Mouse (Mus musculus): ENCODE results near the gene Mapk9. TPM values are rescaled to one million over a fixed set of nuclear protein-coding genes. Genes with fewer than 3 reads are reported as not detected.

The Mapk9 gene
- polyA plus RNA-seq, 1 experiment from 2014 or later, result 41.7 TPM

DNA sequence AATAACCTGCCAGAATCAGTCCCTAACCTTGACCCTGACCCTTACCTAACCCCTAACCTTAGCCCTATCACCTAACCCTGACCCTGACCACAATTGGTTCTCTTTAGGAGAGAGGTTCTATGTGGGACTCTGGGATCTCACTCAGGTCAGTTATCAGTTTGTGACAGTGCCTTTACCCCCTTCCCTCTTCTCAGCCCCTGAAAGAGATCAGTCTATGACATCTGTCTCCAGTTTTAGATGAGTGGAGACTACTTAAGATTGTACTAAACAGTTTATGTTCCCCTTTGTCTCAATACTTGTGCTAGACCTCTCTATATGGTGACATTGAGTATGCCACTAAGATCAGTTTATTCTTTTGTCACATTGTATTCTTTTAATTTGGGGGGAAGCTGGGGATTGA, 17.4 kb downstream of the Mapk9 start:
- H3K36me3 ChIP-seq (ENCODE audit: control insufficient read depth, insufficient read depth, low read length), result peaks cover 19% of the 10 kb centered on the region
- H3K9ac ChIP-seq (ENCODE audit: low read depth, low read length), result no peak overlapping the region
- no peaks in the 10 kb centered on the region for H3K4me1 ChIP-seq (ENCODE audit: control insufficient read depth, insufficient read depth, low read length)
- H3K4me2 ChIP-seq (ENCODE audit: low read depth, low read length), result no peak overlapping the region
- no peaks in the 10 kb centered on the region for H3K27me3 ChIP-seq (replicated peaks; ENCODE audit: control insufficient read depth, insufficient read depth, low read length)
- ATAC-seq (ENCODE audit: low read depth) (no peak), DNase-seq (ENCODE audit: low spot score) (no peak)
- H3K4me3 ChIP-seq (ENCODE audit: low read depth, low read length), result no peak overlapping the region
- H3K27ac ChIP-seq (replicated peaks; ENCODE audit: low read depth, low read length), result no peak overlapping the region
- H3K9me3 ChIP-seq (ENCODE audit: control insufficient read depth, low read length), result no peaks in the 10 kb centered on the region

DNA sequence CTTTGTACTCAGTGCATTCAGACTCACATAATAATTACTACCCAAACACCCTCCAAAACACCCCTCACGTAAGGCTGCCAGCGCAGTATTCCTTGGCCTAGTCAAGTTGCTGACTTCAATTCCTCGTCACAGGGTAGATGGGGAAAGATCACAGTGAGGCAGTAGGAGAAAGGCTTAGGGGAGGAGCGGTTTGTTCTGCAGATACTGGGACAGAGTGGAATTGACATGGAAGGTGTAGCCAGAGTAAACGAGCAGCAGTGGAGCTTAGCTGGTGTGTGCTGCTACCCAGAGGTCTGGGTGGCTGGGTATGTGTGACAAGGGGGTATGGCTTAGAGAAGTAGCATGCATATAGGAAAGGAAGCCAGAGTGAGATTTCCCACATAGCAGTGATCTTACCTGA, 20.8 kb downstream of the Mapk9 start:
- Histone ChIP-seq H3K4me2 (ENCODE audit: low read depth, low read length) (no peak overlapping the region), H3K27ac (replicated peaks; ENCODE audit: low read depth, low read length) (no peak overlapping the region), H3K9me3 (ENCODE audit: control insufficient read depth, low read length) (no peaks in the 10 kb centered on the region), H3K4me3 (ENCODE audit: low read depth, low read length) (no peak overlapping the region), H3K36me3 (ENCODE audit: control insufficient read depth, insufficient read depth, low read length) (peaks cover 38% of the 10 kb centered on the region), H3K27me3 (replicated peaks; ENCODE audit: control insufficient read depth, insufficient read depth, low read length) (no peaks in the 10 kb centered on the region), H3K4me1 (ENCODE audit: control insufficient read depth, insufficient read depth, low read length) (no peaks in the 10 kb centered on the region), H3K9ac (ENCODE audit: low read depth, low read length) (no peak overlapping the region)
- WGBS, result 88% methylated on average over 5 of the region's 5 CpGs
- ATAC-seq (ENCODE audit: low read depth), result no peak
- no peak for DNase-seq (ENCODE audit: low spot score)

DNA sequence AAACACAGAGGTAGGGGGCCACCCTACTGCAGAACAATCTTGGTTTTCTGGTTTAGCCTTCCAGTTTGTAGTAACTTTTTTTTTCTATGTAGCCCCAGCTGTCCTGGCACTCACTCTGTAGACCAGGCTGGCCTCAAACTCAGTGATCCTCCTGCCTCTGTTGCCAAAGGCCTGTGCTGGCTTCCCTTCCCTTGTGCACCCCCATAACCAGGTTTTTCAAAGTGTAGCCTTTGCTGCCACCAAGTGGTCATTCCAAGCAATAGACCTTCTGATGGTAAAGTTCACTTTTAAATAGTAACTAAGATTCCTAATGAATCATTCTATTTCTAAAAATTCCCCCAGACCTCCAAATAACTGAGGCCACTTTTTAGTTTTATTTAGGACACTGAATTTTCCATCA, 23.2 kb downstream of the Mapk9 start:
- DNase-seq (ENCODE audit: low spot score), result peak; percentile 52
- Histone ChIP-seq H3K9ac (ENCODE audit: low read depth, low read length) (no peak overlapping the region), H3K9me3 (ENCODE audit: control insufficient read depth, low read length) (no peaks in the 10 kb centered on the region), H3K4me2 (ENCODE audit: low read depth, low read length) (no peak overlapping the region), H3K27me3 (replicated peaks; ENCODE audit: control insufficient read depth, insufficient read depth, low read length) (no peaks in the 10 kb centered on the region), H3K27ac (replicated peaks; ENCODE audit: low read depth, low read length) (no peak overlapping the region), H3K4me3 (ENCODE audit: low read depth, low read length) (no peak overlapping the region), H3K4me1 (ENCODE audit: control insufficient read depth, insufficient read depth, low read length) (no peaks in the 10 kb centered on the region), H3K36me3 (ENCODE audit: control insufficient read depth, insufficient read depth, low read length) (peaks cover 41% of the 10 kb centered on the region)
- peak; percentile 44; the same call in 1 of the 2 replicates for ATAC-seq (ENCODE audit: low read depth)

DNA sequence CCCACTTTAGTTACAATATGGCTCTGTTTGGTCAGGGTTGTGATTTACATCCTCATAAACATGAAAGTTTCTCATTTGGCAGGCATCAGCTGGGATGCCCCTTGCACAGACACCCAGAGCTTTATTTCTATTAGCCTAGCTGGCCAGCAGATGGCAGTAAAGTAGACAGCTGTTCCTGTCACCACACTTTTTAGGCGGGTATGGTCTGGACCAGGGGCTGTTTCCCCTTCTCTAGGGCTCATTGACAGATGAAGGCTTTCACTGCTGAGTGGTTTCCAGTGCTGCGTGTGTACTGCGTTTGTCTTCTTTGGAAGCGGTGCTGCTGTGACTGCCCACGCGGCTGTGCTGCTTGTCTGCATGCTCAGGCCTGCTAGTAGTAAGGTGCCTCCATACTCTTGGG, 25.4 kb downstream of the Mapk9 start:
- H3K36me3 ChIP-seq (ENCODE audit: control insufficient read depth, insufficient read depth, low read length), result peaks cover 47% of the 10 kb centered on the region
- ATAC-seq (ENCODE audit: low read depth) (0 out of 2 replicates have a peak, but pooled peaks have one; percentile 30), DNase-seq (ENCODE audit: low spot score) (peak; percentile 65)
- H3K9me3 ChIP-seq (ENCODE audit: control insufficient read depth, low read length), result no peaks in the 10 kb centered on the region
- WGBS, result 52% methylated on average over 6 of the region's 6 CpGs
- H3K27ac ChIP-seq (replicated peaks; ENCODE audit: low read depth, low read length), result no peak overlapping the region
- 0 out of 2 replicates have a peak, but pooled peaks cover 2% of the 10 kb centered on the region for H3K4me1 ChIP-seq (ENCODE audit: control insufficient read depth, insufficient read depth, low read length)
- no peak overlapping the region for H3K4me3 ChIP-seq (ENCODE audit: low read depth, low read length)
- peak overlapping the region; percentile 5; the same call in 1 of the 2 replicates for H3K9ac ChIP-seq (ENCODE audit: low read depth, low read length)
- no peak overlapping the region for H3K4me2 ChIP-seq (ENCODE audit: low read depth, low read length)
- H3K27me3 ChIP-seq (replicated peaks; ENCODE audit: control insufficient read depth, insufficient read depth, low read length), result no peaks in the 10 kb centered on the region

DNA sequence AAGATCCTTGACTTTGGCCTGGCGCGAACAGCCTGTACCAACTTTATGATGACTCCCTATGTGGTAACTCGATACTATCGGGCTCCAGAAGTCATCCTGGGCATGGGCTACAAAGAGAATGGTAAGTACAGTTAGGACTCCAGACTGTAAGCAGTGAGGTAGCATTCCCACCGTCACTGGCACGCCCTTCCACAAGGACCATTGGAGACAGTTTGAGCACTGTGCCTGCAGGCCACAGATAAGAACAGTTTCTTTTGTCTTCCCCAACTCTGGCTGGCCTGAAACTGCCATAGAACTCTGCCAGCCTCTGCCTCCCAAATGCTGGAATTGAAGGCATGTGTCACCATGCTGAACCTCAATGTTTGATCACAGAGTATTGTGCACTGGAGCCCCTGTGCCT, 26.2 kb downstream of the Mapk9 start:
- H3K9ac ChIP-seq (ENCODE audit: low read depth, low read length), result no peak overlapping the region
- no peak overlapping the region for H3K4me3 ChIP-seq (ENCODE audit: low read depth, low read length)
- ATAC-seq (ENCODE audit: low read depth) (no peak), DNase-seq (ENCODE audit: low spot score) (no peak)
- no peaks in the 10 kb centered on the region for H3K27me3 ChIP-seq (replicated peaks; ENCODE audit: control insufficient read depth, insufficient read depth, low read length)
- no peaks in the 10 kb centered on the region for H3K9me3 ChIP-seq (ENCODE audit: control insufficient read depth, low read length)
- WGBS, result 85% methylated on average over 6 of the region's 6 CpGs
- H3K27ac ChIP-seq (replicated peaks; ENCODE audit: low read depth, low read length), result no peak overlapping the region
- peaks cover 43% of the 10 kb centered on the region for H3K36me3 ChIP-seq (ENCODE audit: control insufficient read depth, insufficient read depth, low read length)
- no peak overlapping the region for H3K4me2 ChIP-seq (ENCODE audit: low read depth, low read length)
- 0 out of 2 replicates have a peak, but pooled peaks cover 6% of the 10 kb centered on the region for H3K4me1 ChIP-seq (ENCODE audit: control insufficient read depth, insufficient read depth, low read length)

DNA sequence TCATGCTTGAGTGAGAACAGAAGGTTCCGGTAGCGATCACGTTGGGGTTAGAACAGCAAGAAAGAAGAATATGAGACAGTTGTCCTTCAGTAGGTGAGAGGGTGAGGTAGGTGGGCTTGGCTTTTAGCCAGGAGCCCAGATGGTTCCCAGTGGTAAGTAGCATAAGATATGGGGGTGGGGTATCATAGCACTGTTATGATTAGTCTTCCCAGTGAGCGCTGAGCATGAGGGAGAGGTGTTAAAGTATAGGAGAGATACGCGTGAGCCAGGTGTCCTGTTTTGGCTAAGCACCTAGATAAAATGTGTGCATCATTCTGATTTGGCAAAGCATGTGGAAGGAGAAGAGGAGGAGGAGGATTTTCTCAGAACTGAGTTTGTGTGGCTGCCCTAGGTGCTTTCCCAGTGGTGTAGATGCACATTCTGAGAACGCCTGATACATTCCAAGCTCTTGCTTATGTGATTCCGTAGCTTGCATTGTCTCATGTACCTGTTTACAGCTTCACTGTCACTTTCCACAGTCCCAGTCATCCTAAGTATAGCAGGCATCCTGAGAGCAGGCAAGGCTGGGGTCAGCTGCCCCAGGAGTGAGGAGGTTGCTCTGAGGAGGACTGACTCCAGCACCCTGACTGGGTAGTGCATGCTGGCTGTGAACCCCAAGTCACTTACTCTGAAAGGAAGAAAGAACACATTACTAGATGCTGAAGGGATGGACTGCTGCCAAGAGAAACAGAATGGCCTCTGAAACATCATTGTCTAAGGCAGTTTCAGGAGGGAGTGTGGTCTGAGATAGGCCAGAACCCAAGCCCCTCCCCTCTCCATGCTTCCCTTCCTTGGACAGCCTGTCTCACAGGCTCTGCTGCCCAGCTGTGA, 30.6 kb downstream of the Mapk9 start:
- ATAC-seq (ENCODE audit: low read depth), result peak; percentile 55; the same call in 1 of the 2 replicates
- Histone ChIP-seq H3K9me3 (ENCODE audit: control insufficient read depth, low read length) (no peaks in the 10 kb centered on the region), H3K36me3 (ENCODE audit: control insufficient read depth, insufficient read depth, low read length) (peaks cover 45% of the 10 kb centered on the region), H3K4me1 (ENCODE audit: control insufficient read depth, insufficient read depth, low read length) (0 out of 2 replicates have a peak, but pooled peaks cover 6% of the 10 kb centered on the region), H3K27me3 (replicated peaks; ENCODE audit: control insufficient read depth, insufficient read depth, low read length) (no peaks in the 10 kb centered on the region), H3K4me2 (ENCODE audit: low read depth, low read length) (no peak overlapping the region), H3K27ac (replicated peaks; ENCODE audit: low read depth, low read length) (no peak overlapping the region), H3K9ac (ENCODE audit: low read depth, low read length) (no peak overlapping the region), H3K4me3 (ENCODE audit: low read depth, low read length) (no peak overlapping the region)
- 75% methylated on average over 8 of the region's 8 CpGs for WGBS
- peak; percentile 63 for DNase-seq (ENCODE audit: low spot score)

DNA sequence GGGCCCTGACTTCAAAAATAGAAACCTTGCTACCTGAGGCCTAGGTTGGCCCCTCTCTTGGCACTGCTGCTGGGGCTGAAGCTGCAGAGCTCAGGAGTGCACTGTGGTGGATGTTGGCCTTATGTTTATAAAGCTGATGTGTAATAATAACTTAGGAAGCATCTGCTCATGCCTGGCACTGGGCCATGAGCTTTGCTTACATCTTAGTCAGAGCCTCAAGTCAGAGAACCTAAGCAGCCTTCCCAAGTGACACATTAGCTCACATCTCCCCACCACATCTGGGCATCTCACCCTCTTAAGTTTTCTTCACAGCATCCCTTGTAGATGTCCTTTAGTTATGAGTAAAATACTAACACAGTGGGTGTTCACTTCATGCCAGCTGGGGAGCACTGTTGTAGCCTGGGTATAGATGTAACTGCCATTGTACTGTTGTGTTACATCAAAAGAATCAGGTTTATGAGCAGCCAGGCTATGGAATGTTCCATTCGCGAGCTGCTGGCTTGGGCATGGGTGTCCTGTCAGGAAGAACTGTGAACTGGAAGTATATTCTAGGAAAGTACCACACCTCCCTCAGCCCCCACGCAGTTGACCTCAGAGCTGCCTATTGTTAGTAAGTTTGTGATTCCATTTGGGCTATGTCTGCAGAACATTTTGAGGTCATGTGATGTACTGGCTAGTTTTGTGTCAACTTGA, 33.5 kb downstream of the Mapk9 start:
- Histone ChIP-seq H3K27ac (replicated peaks; ENCODE audit: low read depth, low read length) (no peak overlapping the region), H3K9me3 (ENCODE audit: control insufficient read depth, low read length) (no peaks in the 10 kb centered on the region), H3K36me3 (ENCODE audit: control insufficient read depth, insufficient read depth, low read length) (peaks cover 47% of the 10 kb centered on the region), H3K9ac (ENCODE audit: low read depth, low read length) (no peak overlapping the region), H3K4me2 (ENCODE audit: low read depth, low read length) (no peak overlapping the region), H3K4me3 (ENCODE audit: low read depth, low read length) (no peak overlapping the region), H3K27me3 (replicated peaks; ENCODE audit: control insufficient read depth, insufficient read depth, low read length) (no peaks in the 10 kb centered on the region), H3K4me1 (ENCODE audit: control insufficient read depth, insufficient read depth, low read length) (0 out of 2 replicates have a peak, but pooled peaks cover 6% of the 10 kb centered on the region)
- ATAC-seq (ENCODE audit: low read depth) (no peak), DNase-seq (ENCODE audit: low spot score) (peak; percentile 45)
- WGBS, result 91% methylated on average over 3 of the region's 3 CpGs

DNA sequence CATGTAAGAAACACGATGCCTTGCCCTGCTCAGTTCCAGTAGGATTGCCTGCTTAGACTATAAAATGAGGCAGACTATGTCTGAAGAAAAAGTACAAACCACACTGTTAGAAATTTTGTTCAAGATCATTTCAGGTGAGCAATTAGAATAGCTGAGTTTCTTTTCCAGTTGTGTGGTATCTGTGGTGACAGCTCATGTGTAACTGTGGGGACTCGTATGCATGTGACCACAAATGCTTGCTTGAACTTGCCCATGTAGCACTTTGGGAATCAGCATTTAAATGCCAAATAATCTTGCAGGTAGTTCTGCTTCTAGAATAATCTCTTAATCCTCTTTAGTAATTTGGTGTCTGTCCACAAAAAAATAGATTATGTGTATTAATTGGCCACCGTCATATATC, 36.8 kb downstream of the Mapk9 start:
- Histone ChIP-seq H3K9ac (ENCODE audit: low read depth, low read length) (no peak overlapping the region), H3K27ac (replicated peaks; ENCODE audit: low read depth, low read length) (no peak overlapping the region), H3K4me3 (ENCODE audit: low read depth, low read length) (no peak overlapping the region), H3K4me2 (ENCODE audit: low read depth, low read length) (no peak overlapping the region), H3K9me3 (ENCODE audit: control insufficient read depth, low read length) (no peaks in the 10 kb centered on the region), H3K4me1 (ENCODE audit: control insufficient read depth, insufficient read depth, low read length) (no peaks in the 10 kb centered on the region), H3K36me3 (ENCODE audit: control insufficient read depth, insufficient read depth, low read length) (peaks cover 47% of the 10 kb centered on the region), H3K27me3 (replicated peaks; ENCODE audit: control insufficient read depth, insufficient read depth, low read length) (no peaks in the 10 kb centered on the region)
- DNase-seq (ENCODE audit: low spot score), result no peak
- no peak for ATAC-seq (ENCODE audit: low read depth)
- 85% methylated on average over 3 of the region's 3 CpGs for WGBS

Measured in embryonic facial prominence, embryonic 14.5 days (tissue).